Mouse (Mus musculus): ENCODE data around the gene Unc5c. TPM values are rescaled to one million over a fixed set of nuclear protein-coding genes. Genes with fewer than 3 reads are reported as not detected.

Unc5c gene
- total and polyA plus RNA-seq, 3 experiments = not detected

DNA sequence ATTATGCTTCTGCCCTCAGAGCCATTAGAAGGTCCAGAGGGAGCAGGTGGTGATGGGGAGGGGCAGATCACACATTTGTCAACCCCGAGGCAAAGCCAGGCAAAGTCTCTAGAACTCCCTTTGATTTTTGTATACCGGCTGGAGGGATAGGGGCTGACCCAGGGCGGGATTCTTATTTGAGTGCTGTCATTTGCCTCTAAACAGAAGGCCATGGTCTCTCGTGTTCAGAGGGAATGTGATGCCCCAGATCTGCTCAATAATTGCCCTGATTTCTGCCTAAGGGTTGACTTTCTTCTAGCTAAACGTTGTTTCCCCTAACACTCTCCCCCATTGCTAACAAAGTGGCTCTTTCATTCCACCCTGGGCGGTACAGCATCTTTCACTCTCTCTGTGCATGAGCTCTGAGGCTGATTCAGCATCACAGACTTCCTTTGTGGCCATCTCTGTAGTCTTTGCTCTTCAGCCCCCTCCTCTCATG is 136.1 kb downstream of the Unc5c start:
- TF ChIP-seq USF2 (IDR thresholded peaks at IDR 0.05; ENCODE audit: borderline replicate concordance in 1 of 2, insufficient read depth in 1 of 2, low read depth in 1 of 2, low read length in 2 of 2) = no peak
- no peak for TF ChIP-seq ELF1 (IDR thresholded peaks at IDR 0.05; ENCODE audit: low read depth, low read length)
- no peak for TF ChIP-seq TCF12 (IDR thresholded peaks at IDR 0.05; ENCODE audit: low read depth, low read length)
- no peak for TF ChIP-seq MAFK (IDR thresholded peaks at IDR 0.05; ENCODE audit: borderline replicate concordance, low read depth, low read length)
- no peak for TF ChIP-seq HCFC1 (IDR thresholded peaks at IDR 0.05; ENCODE audit: low read depth, low read length)
- no peak for TF ChIP-seq MYB (IDR thresholded peaks at IDR 0.05; ENCODE audit: low read depth, low read length)
- no peak for TF ChIP-seq CTCF (IDR thresholded peaks at IDR 0.05 in 2 of 3, conservative IDR thresholded peaks at IDR 0.05 in 1 of 3; ENCODE audit: control insufficient read depth in 1 of 3, insufficient read depth in 1 of 3, low read depth in 2 of 3, low read length in 3 of 3, poor library complexity in 1 of 3, severe bottlenecking in 1 of 3)
- TF ChIP-seq ETS1 (IDR thresholded peaks at IDR 0.05; ENCODE audit: low read depth, low read length) = no peak
- no peak for TF ChIP-seq ZC3H11A (IDR thresholded peaks at IDR 0.05; ENCODE audit: low read depth, low read length)
- TF ChIP-seq MAX (IDR thresholded peaks at IDR 0.05; ENCODE audit: low read length) = no peak
- no peak for TF ChIP-seq BHLHE40 (IDR thresholded peaks at IDR 0.05; ENCODE audit: borderline replicate concordance, low read depth, low read length)
- TF ChIP-seq JUND (IDR thresholded peaks at IDR 0.05; ENCODE audit: low read depth, low read length) = no peak
- TF ChIP-seq GABPA (IDR thresholded peaks at IDR 0.05; ENCODE audit: low read depth, low read length) = no peak
- no peak for TF ChIP-seq RAD21 (IDR thresholded peaks at IDR 0.05; ENCODE audit: low read depth, low read length)
- TF ChIP-seq RCOR1 (IDR thresholded peaks at IDR 0.05; ENCODE audit: low read depth, low read length) = no peak
- no peak for TF ChIP-seq TAL1 (IDR thresholded peaks at IDR 0.05; ENCODE audit: low read length)
- TF ChIP-seq MYC (IDR thresholded peaks at IDR 0.05; ENCODE audit: low read depth, low read length) = no peak
- TF ChIP-seq NRF1 (IDR thresholded peaks at IDR 0.05; ENCODE audit: insufficient read depth, low read depth, low read length, poor library complexity, severe bottlenecking) = no peak
- TF ChIP-seq KAT2A (conservative IDR thresholded peaks at IDR 0.05; ENCODE audit: low read depth, low read length) = no peak
- TF ChIP-seq NELFE (IDR thresholded peaks at IDR 0.05; ENCODE audit: low read depth, low read length) = no peak
- DNase-seq (ENCODE audit: low read depth, low spot score) = no peak

GRCm38 (mm10) chr3:141616718-141617117 is 151.7 kb downstream of the Unc5c start:
- Histone ChIP-seq H3K36me3 (ENCODE audit: control insufficient read depth in 1 of 2, insufficient read depth in 2 of 2, low read length in 2 of 2) (no peaks in the 10 kb centered on the region), H3K27me3 (ENCODE audit: control insufficient read depth in 1 of 2, insufficient read depth in 2 of 2, low read length in 2 of 2) (no peaks in the 10 kb centered on the region), H3K4me1 (ENCODE audit: control insufficient read depth in 1 of 2, insufficient read depth in 2 of 2, low read length in 2 of 2) (no peaks in the 10 kb centered on the region), H3K9ac (ENCODE audit: control insufficient read depth, low read depth, low read length, poor library complexity, severe bottlenecking) (no peak overlapping the region), H3K9me3 (replicated peaks; ENCODE audit: insufficient read depth, low read length) (no peaks in the 10 kb centered on the region), H3K79me2 (ENCODE audit: control insufficient read depth, insufficient read depth, low read length, poor library complexity) (no peaks in the 10 kb centered on the region), H3K27ac (ENCODE audit: control insufficient read depth, low read depth, low read length) (no peak overlapping the region), H3K4me3 (ENCODE audit: control insufficient read depth in 1 of 2, insufficient read depth in 1 of 2, low read depth in 2 of 2, low read length in 2 of 2) (no peak overlapping the region)
- TF ChIP-seq ZKSCAN1 (IDR thresholded peaks at IDR 0.05; ENCODE audit: low read depth, low read length) = no peak
- no peak for TF ChIP-seq USF1 (IDR thresholded peaks at IDR 0.05; ENCODE audit: low read depth, low read length)
- no peak for TF ChIP-seq MEF2A (IDR thresholded peaks at IDR 0.05; ENCODE audit: extremely low read depth, insufficient replicate concordance, low read depth, low read length, poor library complexity, severe bottlenecking)
- TF ChIP-seq NELFE (IDR thresholded peaks at IDR 0.05; ENCODE audit: low read depth, low read length) = no peak
- TF ChIP-seq JUND (IDR thresholded peaks at IDR 0.05; ENCODE audit: low read depth, low read length) = no peak
- no peak for TF ChIP-seq HCFC1 (IDR thresholded peaks at IDR 0.05; ENCODE audit: low read depth, low read length)
- no peak for TF ChIP-seq ELF1 (IDR thresholded peaks at IDR 0.05; ENCODE audit: low read depth, low read length)
- no peak for TF ChIP-seq MAFK (IDR thresholded peaks at IDR 0.05; ENCODE audit: borderline replicate concordance, low read depth, low read length)
- no peak for DNase-seq (ENCODE audit: low read depth, low spot score)

More for the DNA sequence above, 136.1 kb downstream of the Unc5c start:
- no peaks in the 10 kb centered on the region for H3K27me3 ChIP-seq (ENCODE audit: control insufficient read depth in 1 of 2, insufficient read depth in 2 of 2, low read length in 2 of 2)
- no peak overlapping the region for H3K27ac ChIP-seq (ENCODE audit: control insufficient read depth, low read depth, low read length)
- no peaks in the 10 kb centered on the region for H3K9me3 ChIP-seq (replicated peaks; ENCODE audit: insufficient read depth, low read length)
- H3K79me2 ChIP-seq (ENCODE audit: control insufficient read depth, insufficient read depth, low read length, poor library complexity) = no peaks in the 10 kb centered on the region
- H3K9ac ChIP-seq (ENCODE audit: control insufficient read depth, low read depth, low read length, poor library complexity, severe bottlenecking) = no peak overlapping the region
- H3K4me3 ChIP-seq (ENCODE audit: control insufficient read depth in 1 of 2, insufficient read depth in 1 of 2, low read depth in 2 of 2, low read length in 2 of 2) = no peak overlapping the region
- no peaks in the 10 kb centered on the region for H3K4me1 ChIP-seq (ENCODE audit: control insufficient read depth in 1 of 2, insufficient read depth in 2 of 2, low read length in 2 of 2)
- no peaks in the 10 kb centered on the region for H3K36me3 ChIP-seq (ENCODE audit: control insufficient read depth in 1 of 2, insufficient read depth in 2 of 2, low read length in 2 of 2)
